ENCODE assay signal across 20 mouse cellular contexts in the genomic region with DNA sequence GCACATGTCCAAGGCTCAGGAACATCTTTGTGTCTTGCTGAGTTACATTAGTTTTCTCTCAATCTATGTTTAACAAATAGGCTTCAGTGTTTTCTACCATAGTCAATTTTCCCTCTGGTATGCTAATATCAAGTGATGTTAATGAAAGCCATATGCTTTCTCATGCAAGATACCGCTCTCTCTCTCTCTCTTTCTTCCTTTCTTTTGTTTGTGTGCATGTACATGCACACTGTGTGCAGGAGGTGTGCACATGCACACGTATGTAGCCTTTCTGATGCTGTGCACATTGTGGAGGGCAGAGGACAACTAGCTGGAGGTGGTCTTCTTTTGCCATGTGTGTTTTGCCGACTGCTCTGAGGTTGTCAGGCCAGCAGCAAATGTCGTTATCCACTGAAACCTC.
DNase-seq lines count a peak whose midpoint lies in the region; ATAC-seq and TF ChIP-seq lines count a peak whose summit lies in the region.
"Had no signal": no experiment of that assay in that cellular context is flagged by ENCODE, and none has a peak within 500 bp of the region (broad histone marks: within the 10 kb centered on the region; RNA-seq: fewer than 3 reads in every experiment).

No protein-coding gene starts in this region.

- no peaks in the 10 kb centered on the region for H3K27me3 ChIP-seq in midbrain, embryonic 11.5 days (ENCODE audit: control insufficient read depth, insufficient read depth, low read length)
- no peaks in the 10 kb centered on the region for H3K27me3 ChIP-seq in midbrain, embryonic 15.5 days (replicated peaks)
- no peaks in the 10 kb centered on the region for H3K27me3 ChIP-seq in intestine, postnatal 0 days (replicated peaks; ENCODE audit: control insufficient read depth, insufficient read depth, low read length)
- no peaks in the 10 kb centered on the region for H3K27me3 ChIP-seq in liver, embryonic 13.5 days
- H3K27me3 ChIP-seq: forebrain, embryonic 15.5 days; heart, embryonic 15.5 days; Patski had no signal

- H3K4me2 ChIP-seq in midbrain, embryonic 11.5 days: no peak overlapping the region
- no peak overlapping the region for H3K4me2 ChIP-seq in midbrain, embryonic 15.5 days
- H3K4me2 ChIP-seq in intestine, postnatal 0 days (replicated peaks; ENCODE audit: low read depth): no peak overlapping the region
- H3K4me2 ChIP-seq in liver, embryonic 13.5 days: no peak overlapping the region
- H3K4me2 ChIP-seq: forebrain, embryonic 15.5 days; heart, embryonic 15.5 days had no signal

- H3K9me3 ChIP-seq in midbrain, embryonic 11.5 days (ENCODE audit: control insufficient read depth, low read length): no peaks in the 10 kb centered on the region
- no peaks in the 10 kb centered on the region for H3K9me3 ChIP-seq in midbrain, embryonic 15.5 days
- no peaks in the 10 kb centered on the region for H3K9me3 ChIP-seq in intestine, postnatal 0 days (ENCODE audit: control insufficient read depth)
- no peaks in the 10 kb centered on the region for H3K9me3 ChIP-seq in liver, embryonic 13.5 days (replicated peaks)
- H3K9me3 ChIP-seq: forebrain, embryonic 15.5 days; heart, embryonic 15.5 days had no signal

- no peak for ATAC-seq in midbrain, embryonic 11.5 days (ENCODE audit: low FRiP score)
- no peak for ATAC-seq in midbrain, embryonic 15.5 days (replicated peaks)
- ATAC-seq in intestine, postnatal 0 days: no peak
- ATAC-seq in liver, embryonic 13.5 days (ENCODE audit: low read depth): no peak
- ATAC-seq: activated CD4-positive, CD25-positive, alpha-beta regulatory T cell, adult 4 months; forebrain, embryonic 15.5 days; Patski had no signal

- intact Hi-C loops in left cerebral cortex, postnatal 14 days (cut with DNase I): no loop called here

- peak; percentile 39 for DNase-seq in midbrain, embryonic 11.5 days (ENCODE audit: low spot score, missing footprints)
- DNase-seq in liver, embryonic 13.5 days: no peak
- DNase-seq in adrenal gland, postnatal 4 days (ENCODE audit: low spot score in 2 of 2): no peak
- DNase-seq in gastrocnemius, postnatal 4 days (ENCODE audit: low spot score in 2 of 2): no peak
- DNase-seq in left cerebral cortex, postnatal 14 days (ENCODE audit: low spot score in 2 of 2): no peak
- DNase-seq: adrenal gland, postnatal 14 days; cerebellum, adult 8-10 months; gastrocnemius, adult 2 months; heart, adult 18-20 months; kidney, postnatal 10 days; thymus, postnatal 36 days had no signal

- H3K4me3 ChIP-seq in midbrain, embryonic 11.5 days (ENCODE audit: low read depth, low read length): no peak overlapping the region
- no peak overlapping the region for H3K4me3 ChIP-seq in midbrain, embryonic 15.5 days
- H3K4me3 ChIP-seq in intestine, postnatal 0 days (ENCODE audit: low read depth, low read length): no peak overlapping the region
- H3K4me3 ChIP-seq in liver, embryonic 13.5 days (replicated peaks): no peak overlapping the region
- H3K4me3 ChIP-seq: erythroblast, embryonic 14.5 days; forebrain, embryonic 15.5 days; gastrocnemius, adult 2 months; heart, embryonic 15.5 days; left cerebral cortex, adult 2 months had no signal

- TF ChIP-seq CTCF in intestine, postnatal 0 days (IDR thresholded peaks at IDR 0.05; ENCODE audit: low read depth): no peak

- no peak overlapping the region for H3K27ac ChIP-seq in midbrain, embryonic 11.5 days (ENCODE audit: low read depth, low read length)
- H3K27ac ChIP-seq in midbrain, embryonic 15.5 days: no peak overlapping the region
- H3K27ac ChIP-seq in intestine, postnatal 0 days (ENCODE audit: low read depth, low read length): 0 out of 2 replicates have a peak overlapping the region, but pooled peaks have one; percentile 3
- peak overlapping the region; percentile 58 for H3K27ac ChIP-seq in liver, embryonic 13.5 days
- H3K27ac ChIP-seq: forebrain, embryonic 15.5 days; gastrocnemius, adult 2 months; heart, embryonic 15.5 days; left cerebral cortex, adult 2 months; liver, embryonic 14.5 days had no signal

- WGBS in midbrain, embryonic 11.5 days: 77% methylated on average over 4 of the region's 4 CpGs
- WGBS in midbrain, embryonic 15.5 days: 88% methylated on average over 4 of the region's 4 CpGs
- WGBS in intestine, postnatal 0 days: 80% methylated on average over 4 of the region's 4 CpGs
- whole genome bisulfite sequencing in liver, embryonic 13.5 days (ENCODE audit: insufficient replicate concordance): 55% methylated on average over 4 of the region's 4 CpGs

- no peak overlapping the region for H3K9ac ChIP-seq in midbrain, embryonic 11.5 days (ENCODE audit: low read length)
- no peak overlapping the region for H3K9ac ChIP-seq in midbrain, embryonic 15.5 days
- H3K9ac ChIP-seq in intestine, postnatal 0 days (ENCODE audit: low read depth, low read length): no peak overlapping the region
- no peak overlapping the region for H3K9ac ChIP-seq in liver, embryonic 13.5 days
- H3K9ac ChIP-seq: forebrain, embryonic 15.5 days; heart, embryonic 15.5 days; liver, embryonic 14.5 days had no signal

- H3K36me3 ChIP-seq in midbrain, embryonic 11.5 days (ENCODE audit: control insufficient read depth, insufficient read depth, low read length): no peaks in the 10 kb centered on the region
- no peaks in the 10 kb centered on the region for H3K36me3 ChIP-seq in midbrain, embryonic 15.5 days (replicated peaks)
- no peaks in the 10 kb centered on the region for H3K36me3 ChIP-seq in intestine, postnatal 0 days (ENCODE audit: control insufficient read depth, insufficient read depth)
- H3K36me3 ChIP-seq in liver, embryonic 13.5 days: no peaks in the 10 kb centered on the region
- H3K36me3 ChIP-seq: forebrain, embryonic 15.5 days; heart, embryonic 15.5 days had no signal

- H3K4me1 ChIP-seq in midbrain, embryonic 11.5 days (ENCODE audit: control insufficient read depth, insufficient read depth, low read length): no peaks in the 10 kb centered on the region
- H3K4me1 ChIP-seq in midbrain, embryonic 15.5 days: 0 out of 2 replicates have a peak, but pooled peaks cover 2% of the 10 kb centered on the region
- 0 out of 2 replicates have a peak, but pooled peaks cover 3% of the 10 kb centered on the region for H3K4me1 ChIP-seq in intestine, postnatal 0 days (replicated peaks; ENCODE audit: control insufficient read depth, insufficient read depth, low read length)
- H3K4me1 ChIP-seq in liver, embryonic 13.5 days (replicated peaks): no peaks in the 10 kb centered on the region
- H3K4me1 ChIP-seq: forebrain, embryonic 15.5 days; heart, embryonic 15.5 days had no signal

Comparison
In these comparisons a context has a peak if more than half of its experiments do, and no peak if none do; other contexts are left out.
1. H3K27ac ChIP-seq: peak in intestine, postnatal 0 days (single experiment) and liver, embryonic 13.5 days (single experiment); none in midbrain, embryonic 11.5 days (single experiment) and midbrain, embryonic 15.5 days (single experiment).